Mouse (Mus musculus): ENCODE results near the gene Gm6793. TPM values are rescaled to one million over a fixed set of nuclear protein-coding genes. Genes with fewer than 3 reads are reported as not detected.

Gm6793 gene
- polyA plus RNA-seq, 1 experiment from 2014 or later = 0.93 TPM

DNA sequence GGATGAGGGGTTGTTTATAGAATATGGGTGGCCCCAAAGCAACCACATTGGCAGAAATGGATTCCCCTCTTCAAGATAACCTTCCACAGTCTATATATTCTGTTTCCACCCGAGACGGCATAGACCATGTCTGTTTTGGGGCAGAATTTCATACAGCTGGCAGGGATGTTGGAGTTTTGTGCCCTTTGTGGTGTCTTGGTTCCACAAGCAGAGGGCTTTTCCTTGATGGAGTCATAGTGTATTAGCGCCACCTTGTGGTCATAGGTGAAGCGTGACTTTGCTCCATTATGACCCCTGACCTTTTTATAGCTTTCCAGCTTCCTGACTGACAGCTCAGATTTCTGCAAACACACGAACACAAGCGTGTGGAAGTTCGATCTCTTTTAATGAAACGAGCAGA is 19.8 kb upstream of the Gm6793 start:
- no peak overlapping the region for H3K4me2 ChIP-seq (replicated peaks; ENCODE audit: low read depth, low read length)
- peak; percentile 45; the same call in 1 of the 2 replicates for ATAC-seq (ENCODE audit: low FRiP score)
- H3K4me3 ChIP-seq (ENCODE audit: low read depth, low read length) = no peak overlapping the region
- peak; percentile 82 for DNase-seq (ENCODE audit: low spot score)
- no peaks in the 10 kb centered on the region for H3K9me3 ChIP-seq (ENCODE audit: control insufficient read depth, low read length)
- 15% methylated on average over 8 of the region's 8 CpGs for WGBS
- H3K36me3 ChIP-seq (ENCODE audit: control insufficient read depth, insufficient read depth, low read length) = no peaks in the 10 kb centered on the region
- H3K4me1 ChIP-seq (replicated peaks; ENCODE audit: control insufficient read depth, insufficient read depth, low read length) = no peaks in the 10 kb centered on the region
- no peak overlapping the region for H3K27ac ChIP-seq (ENCODE audit: low read depth, low read length)
- no peak overlapping the region for H3K9ac ChIP-seq (ENCODE audit: low read depth, low read length)
- H3K27me3 ChIP-seq (ENCODE audit: control insufficient read depth, insufficient read depth, low read length) = no peaks in the 10 kb centered on the region

DNA sequence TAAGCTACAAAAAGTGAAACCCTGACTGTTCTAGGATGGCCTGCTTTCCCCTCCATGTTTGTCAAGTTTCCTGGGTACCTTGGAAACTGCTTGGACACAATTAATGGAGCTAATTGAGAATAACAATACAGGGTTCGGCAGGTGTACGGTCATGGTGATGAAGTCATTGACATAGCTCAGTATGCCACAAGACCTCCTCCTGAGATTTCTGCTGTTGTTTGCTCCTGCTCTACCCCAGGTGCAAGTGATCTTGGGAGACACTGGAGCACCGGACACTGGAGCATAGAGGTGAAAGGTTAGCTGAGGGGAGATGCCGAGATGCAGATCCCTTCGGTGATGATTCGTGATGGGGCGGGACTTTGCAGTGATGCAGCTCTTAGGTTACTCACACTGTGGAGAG is 18.2 kb upstream of the Gm6793 start:
- H3K4me1 ChIP-seq (replicated peaks; ENCODE audit: control insufficient read depth, insufficient read depth, low read length) = no peaks in the 10 kb centered on the region
- no peak overlapping the region for H3K27ac ChIP-seq (ENCODE audit: low read depth, low read length)
- no peak overlapping the region for H3K4me3 ChIP-seq (ENCODE audit: low read depth, low read length)
- H3K9me3 ChIP-seq (ENCODE audit: control insufficient read depth, low read length) = no peaks in the 10 kb centered on the region
- DNase-seq (ENCODE audit: low spot score) = no peak
- no peak overlapping the region for H3K4me2 ChIP-seq (replicated peaks; ENCODE audit: low read depth, low read length)
- no peaks in the 10 kb centered on the region for H3K36me3 ChIP-seq (ENCODE audit: control insufficient read depth, insufficient read depth, low read length)
- WGBS = 43% methylated on average over 7 of the region's 7 CpGs
- no peaks in the 10 kb centered on the region for H3K27me3 ChIP-seq (ENCODE audit: control insufficient read depth, insufficient read depth, low read length)
- H3K9ac ChIP-seq (ENCODE audit: low read depth, low read length) = no peak overlapping the region
- no peak for ATAC-seq (ENCODE audit: low FRiP score)

DNA sequence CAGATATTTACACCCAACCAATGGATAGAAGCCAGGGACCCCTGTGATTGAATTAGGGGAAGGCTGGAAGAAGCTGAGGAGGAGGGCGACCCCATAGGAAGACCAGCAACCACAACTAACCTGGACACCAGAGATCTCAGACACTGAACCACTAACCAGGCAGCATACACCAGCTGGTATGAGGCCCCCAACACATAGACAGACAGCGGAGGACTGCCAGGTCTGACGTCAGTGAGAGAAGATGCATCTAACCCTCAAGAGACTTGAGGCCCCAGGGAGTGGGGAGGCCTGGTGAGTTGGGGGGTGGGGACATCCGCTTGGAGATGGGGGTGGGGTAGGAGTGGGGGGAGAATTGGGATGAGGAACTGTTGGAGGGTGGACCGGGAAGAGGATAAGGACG is 15.8 kb upstream of the Gm6793 start:
- Histone ChIP-seq H3K27me3 (ENCODE audit: control insufficient read depth, insufficient read depth, low read length) (no peaks in the 10 kb centered on the region), H3K9me3 (ENCODE audit: control insufficient read depth, low read length) (no peaks in the 10 kb centered on the region), H3K4me3 (ENCODE audit: low read depth, low read length) (no peak overlapping the region), H3K4me1 (replicated peaks; ENCODE audit: control insufficient read depth, insufficient read depth, low read length) (no peaks in the 10 kb centered on the region), H3K9ac (ENCODE audit: low read depth, low read length) (no peak overlapping the region), H3K36me3 (ENCODE audit: control insufficient read depth, insufficient read depth, low read length) (no peaks in the 10 kb centered on the region), H3K27ac (ENCODE audit: low read depth, low read length) (no peak overlapping the region), H3K4me2 (replicated peaks; ENCODE audit: low read depth, low read length) (no peak overlapping the region)
- ATAC-seq (ENCODE audit: low FRiP score) (no peak), DNase-seq (ENCODE audit: low spot score) (no peak)
- 59% methylated on average over 6 of the region's 6 CpGs for WGBS

DNA sequence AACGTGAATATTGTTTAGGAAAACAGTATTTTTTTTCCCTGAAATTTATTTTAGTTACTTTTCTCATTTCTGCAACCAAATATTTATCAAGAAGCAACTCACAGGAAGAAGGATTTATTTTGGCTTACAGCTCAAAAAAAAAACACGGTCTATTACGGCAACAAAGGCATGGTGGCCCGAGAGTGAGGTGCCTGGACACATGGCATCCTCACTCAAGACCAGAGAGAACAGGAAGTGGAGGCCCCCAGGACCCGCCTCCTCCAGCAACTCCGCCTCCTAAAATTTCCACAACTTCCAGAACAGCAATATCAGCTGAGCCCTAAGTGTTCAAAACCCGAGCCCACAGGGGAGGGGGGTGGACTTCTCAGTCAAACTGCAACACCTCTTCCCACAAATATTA is 14.6 kb upstream of the Gm6793 start:
- Histone ChIP-seq H3K9me3 (ENCODE audit: control insufficient read depth, low read length) (no peaks in the 10 kb centered on the region), H3K36me3 (ENCODE audit: control insufficient read depth, insufficient read depth, low read length) (no peaks in the 10 kb centered on the region), H3K27me3 (ENCODE audit: control insufficient read depth, insufficient read depth, low read length) (no peaks in the 10 kb centered on the region), H3K27ac (ENCODE audit: low read depth, low read length) (no peak overlapping the region), H3K9ac (ENCODE audit: low read depth, low read length) (no peak overlapping the region), H3K4me3 (ENCODE audit: low read depth, low read length) (no peak overlapping the region), H3K4me1 (replicated peaks; ENCODE audit: control insufficient read depth, insufficient read depth, low read length) (no peaks in the 10 kb centered on the region), H3K4me2 (replicated peaks; ENCODE audit: low read depth, low read length) (no peak overlapping the region)
- ATAC-seq (ENCODE audit: low FRiP score) (no peak), DNase-seq (ENCODE audit: low spot score) (no peak)
- WGBS = 90% methylated on average over 7 of the region's 7 CpGs

DNA sequence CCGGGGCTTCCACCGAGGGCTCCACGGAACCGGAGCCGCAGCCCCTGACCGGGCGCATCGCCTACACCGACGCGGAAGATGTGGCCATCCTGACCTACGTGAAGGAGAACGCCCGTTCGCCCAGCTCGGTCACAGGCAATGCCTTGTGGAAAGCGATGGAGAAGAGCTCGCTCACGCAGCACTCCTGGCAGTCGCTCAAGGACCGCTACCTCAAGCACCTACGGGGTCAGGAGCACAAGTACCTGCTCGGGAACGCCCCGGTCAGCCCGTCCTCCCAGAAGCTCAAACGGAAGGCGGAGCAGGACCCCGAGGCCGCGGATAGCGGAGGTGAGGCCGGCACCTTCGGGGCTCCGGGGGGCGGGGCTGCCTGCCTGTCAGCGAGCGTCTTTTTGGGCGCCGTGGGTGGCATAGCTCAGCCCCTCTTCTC is 3.0 kb downstream of the Gm6793 start:
- ATAC-seq (ENCODE audit: low FRiP score) (peak; percentile 66), DNase-seq (ENCODE audit: low spot score) (peak; percentile 55)
- Histone ChIP-seq H3K4me2 (replicated peaks; ENCODE audit: low read depth, low read length) (peak overlapping the region; percentile 96), H3K9me3 (ENCODE audit: control insufficient read depth, low read length) (no peaks in the 10 kb centered on the region), H3K36me3 (ENCODE audit: control insufficient read depth, insufficient read depth, low read length) (no peaks in the 10 kb centered on the region), H3K9ac (ENCODE audit: low read depth, low read length) (peak overlapping the region; percentile 68), H3K27me3 (ENCODE audit: control insufficient read depth, insufficient read depth, low read length) (no peaks in the 10 kb centered on the region), H3K4me3 (ENCODE audit: low read depth, low read length) (peak overlapping the region; percentile 74), H3K27ac (ENCODE audit: low read depth, low read length) (peak overlapping the region; percentile 42), H3K4me1 (replicated peaks; ENCODE audit: control insufficient read depth, insufficient read depth, low read length) (no peaks in the 10 kb centered on the region)
- WGBS = under 1% methylated on average over 39 of the region's 40 CpGs

DNA sequence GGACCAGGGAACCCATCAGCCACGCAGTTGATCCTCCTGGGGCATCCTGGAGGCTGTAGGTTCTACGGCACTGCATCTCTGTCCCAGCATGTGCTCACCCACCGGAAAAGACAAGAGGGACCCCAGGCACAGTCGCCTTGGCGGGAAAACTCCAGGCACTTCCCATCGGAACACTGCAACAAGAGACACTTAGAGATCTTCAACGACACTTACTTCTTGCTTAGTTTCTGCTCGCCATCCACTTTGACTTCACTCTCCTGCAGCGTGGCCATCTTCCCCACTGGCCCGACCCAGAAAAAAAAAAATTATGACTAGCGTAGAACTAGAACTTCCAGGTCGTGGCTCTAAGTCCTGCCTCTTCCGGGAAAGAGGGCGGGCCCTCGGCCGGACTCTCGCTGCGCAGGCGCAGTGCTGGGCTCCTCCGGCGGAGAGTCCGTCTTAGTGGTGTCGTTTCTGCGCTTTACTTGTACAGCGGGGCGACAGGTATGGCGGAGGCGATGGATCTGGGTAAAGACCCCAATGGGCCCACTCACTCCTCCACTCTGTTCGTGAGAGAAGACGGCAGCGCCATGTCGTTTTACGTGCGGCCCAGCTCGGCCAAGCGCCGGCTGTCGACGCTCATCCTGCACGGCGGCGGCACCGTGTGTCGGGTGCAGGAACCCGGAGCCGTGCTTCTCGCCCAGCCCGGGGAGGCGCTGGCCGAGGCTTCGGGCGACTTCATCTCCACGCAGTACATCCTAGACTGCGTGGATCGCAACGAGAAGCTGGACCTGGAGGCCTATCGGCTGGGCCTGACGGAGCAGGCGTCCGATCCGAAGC is 3.6 kb downstream of the Gm6793 start, which contains the start of the genes Kars and Terf2ip:
TSS of gene Kars (minus strand) at position 327 of the 819 bp plus-strand sequence.
TSS of gene Terf2ip (plus strand) at position 402 of the 819 bp plus-strand sequence.
- peak; percentile 95 for DNase-seq (ENCODE audit: low spot score)
- peak within 1 kb of the TSS; percentile 79 for H3K9ac ChIP-seq (ENCODE audit: low read depth, low read length)

DNA sequence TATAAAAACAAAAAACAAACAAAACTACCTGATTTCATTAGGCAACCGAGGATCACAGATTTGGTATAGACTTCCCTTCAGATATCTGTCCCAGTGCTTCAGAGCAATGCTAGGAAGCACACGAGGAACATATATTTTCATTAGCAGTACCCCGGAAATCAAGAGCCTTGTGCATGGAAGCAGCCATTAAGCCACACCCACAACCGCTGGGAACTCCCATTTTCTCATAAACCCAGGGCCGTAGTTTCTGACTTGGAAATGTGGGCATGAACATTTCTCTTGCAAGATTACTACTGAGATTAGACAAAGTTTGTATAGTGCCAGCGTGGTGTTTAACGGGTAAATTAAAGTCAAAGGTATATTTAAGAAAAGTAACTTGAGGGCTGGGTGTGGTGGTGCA is 5.3 kb downstream of the Gm6793 start:
- ATAC-seq (ENCODE audit: low FRiP score) (no peak), DNase-seq (ENCODE audit: low spot score) (no peak)
- Histone ChIP-seq H3K4me1 (replicated peaks; ENCODE audit: control insufficient read depth, insufficient read depth, low read length) (no peaks in the 10 kb centered on the region), H3K36me3 (ENCODE audit: control insufficient read depth, insufficient read depth, low read length) (no peaks in the 10 kb centered on the region), H3K27ac (ENCODE audit: low read depth, low read length) (no peak overlapping the region), H3K9me3 (ENCODE audit: control insufficient read depth, low read length) (no peaks in the 10 kb centered on the region), H3K27me3 (ENCODE audit: control insufficient read depth, insufficient read depth, low read length) (no peaks in the 10 kb centered on the region), H3K9ac (ENCODE audit: low read depth, low read length) (no peak overlapping the region), H3K4me2 (replicated peaks; ENCODE audit: low read depth, low read length) (no peak overlapping the region), H3K4me3 (ENCODE audit: low read depth, low read length) (no peak overlapping the region)
- 94% methylated on average over 7 of the region's 7 CpGs for WGBS

More for the DNA sequence above, 3.6 kb downstream of the Gm6793 start, which contains the start of the genes Kars and Terf2ip:
- Histone ChIP-seq H3K4me1 (replicated peaks; ENCODE audit: control insufficient read depth, insufficient read depth, low read length) (no peaks in the 10 kb centered on the region), H3K4me3 (ENCODE audit: low read depth, low read length) (peak within 1 kb of the TSS; percentile 74), H3K9me3 (ENCODE audit: control insufficient read depth, low read length) (no peaks in the 10 kb centered on the region), H3K4me2 (replicated peaks; ENCODE audit: low read depth, low read length) (peak within 1 kb of the TSS; percentile 96), H3K36me3 (ENCODE audit: control insufficient read depth, insufficient read depth, low read length) (no peaks in the 10 kb centered on the region), H3K27me3 (ENCODE audit: control insufficient read depth, insufficient read depth, low read length) (no peaks in the 10 kb centered on the region), H3K27ac (ENCODE audit: low read depth, low read length) (peak within 1 kb of the TSS; percentile 42)
- under 1% methylated on average over 61 of the region's 61 CpGs for WGBS
- ATAC-seq (ENCODE audit: low FRiP score) = peak; percentile 92

DNA sequence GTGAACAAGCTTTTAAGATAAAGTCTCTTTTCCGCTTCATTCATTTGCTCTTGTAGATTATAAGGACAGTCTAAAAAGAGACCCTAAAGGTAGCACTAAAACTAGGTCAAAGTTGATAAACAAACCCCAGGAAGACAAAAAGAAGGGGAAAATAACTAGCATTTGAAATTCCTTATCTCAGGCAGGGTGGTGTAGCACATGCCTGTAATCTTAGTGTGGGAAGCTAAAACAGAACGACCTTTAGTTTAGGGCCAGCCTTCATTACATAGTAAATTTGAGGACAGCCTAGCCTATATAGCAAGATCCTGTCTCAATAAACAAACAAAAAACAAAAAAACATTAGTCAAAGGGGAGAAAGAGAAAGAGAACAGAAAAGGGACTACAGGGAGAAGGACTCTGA is 7.2 kb downstream of the Gm6793 start:
- 95% methylated on average over 2 of the region's 2 CpGs for WGBS

DNA sequence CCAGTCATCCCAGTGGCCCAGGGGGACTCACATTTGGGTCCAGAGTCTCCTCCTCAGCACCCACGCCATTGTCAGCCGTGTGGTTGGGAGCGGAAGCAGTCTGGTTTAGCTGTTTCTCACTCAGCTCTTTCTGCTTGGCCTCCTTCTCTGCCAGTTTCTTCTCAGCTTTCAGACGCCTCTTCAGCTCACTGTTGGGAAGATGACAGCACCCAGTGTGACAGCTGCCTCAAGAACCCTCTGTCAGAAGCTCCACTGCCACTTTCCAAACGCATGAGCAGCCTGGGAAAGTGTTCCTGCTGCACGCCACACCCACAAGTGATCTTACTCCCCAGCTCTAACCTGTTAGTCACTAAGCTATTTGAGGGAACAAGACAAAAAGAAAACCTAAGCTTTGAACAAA is 9.2 kb downstream of the Gm6793 start:
- no peak overlapping the region for H3K27ac ChIP-seq (ENCODE audit: low read depth, low read length)
- no peak overlapping the region for H3K9ac ChIP-seq (ENCODE audit: low read depth, low read length)
- no peaks in the 10 kb centered on the region for H3K4me1 ChIP-seq (replicated peaks; ENCODE audit: control insufficient read depth, insufficient read depth, low read length)
- WGBS = 94% methylated on average over 6 of the region's 6 CpGs
- ATAC-seq (ENCODE audit: low FRiP score) = no peak
- peaks cover 11% of the 10 kb centered on the region; the same call in 1 of the 2 replicates for H3K36me3 ChIP-seq (ENCODE audit: control insufficient read depth, insufficient read depth, low read length)
- no peaks in the 10 kb centered on the region for H3K27me3 ChIP-seq (ENCODE audit: control insufficient read depth, insufficient read depth, low read length)
- H3K4me2 ChIP-seq (replicated peaks; ENCODE audit: low read depth, low read length) = no peak overlapping the region
- H3K9me3 ChIP-seq (ENCODE audit: control insufficient read depth, low read length) = no peaks in the 10 kb centered on the region
- H3K4me3 ChIP-seq (ENCODE audit: low read depth, low read length) = no peak overlapping the region
- no peak for DNase-seq (ENCODE audit: low spot score)

More for the DNA sequence above, 7.2 kb downstream of the Gm6793 start:
- ATAC-seq (ENCODE audit: low FRiP score) (no peak), DNase-seq (ENCODE audit: low spot score) (no peak)
- Histone ChIP-seq H3K4me1 (replicated peaks; ENCODE audit: control insufficient read depth, insufficient read depth, low read length) (no peaks in the 10 kb centered on the region), H3K9me3 (ENCODE audit: control insufficient read depth, low read length) (no peaks in the 10 kb centered on the region), H3K9ac (ENCODE audit: low read depth, low read length) (no peak overlapping the region), H3K27me3 (ENCODE audit: control insufficient read depth, insufficient read depth, low read length) (no peaks in the 10 kb centered on the region), H3K36me3 (ENCODE audit: control insufficient read depth, insufficient read depth, low read length) (peaks cover 6% of the 10 kb centered on the region; the same call in 1 of the 2 replicates), H3K4me3 (ENCODE audit: low read depth, low read length) (no peak overlapping the region), H3K4me2 (replicated peaks; ENCODE audit: low read depth, low read length) (no peak overlapping the region), H3K27ac (ENCODE audit: low read depth, low read length) (no peak overlapping the region)
